Mouse (Mus musculus) stomach, postnatal 0 days (tissue): Measurements from ENCODE around the gene Cbln1.

Experiments used
- CTCF ChIP-seq: IDR thresholded peaks from 2 replicates; pipeline ENCODE4 v1.5.1; 2016; ENCODE audit warnings: antibody characterized with exemption, low read depth, mild to moderate bottlenecking, moderate library complexity
- EP300 ChIP-seq: optimal IDR thresholded peaks from 2 replicates; pipeline ENCODE3; 2016; ENCODE audit warnings: antibody characterized with exemption

GRCm38 (mm10) chr8:87466936-87467602, 5.3 kb downstream of the Cbln1 start:
- TF ChIP-seq CTCF (no peak), EP300 (no peak)
